Mouse (Mus musculus) T-helper 17 cell (primary cell): ENCODE results near the gene P2ry13.

Source experiments
- in situ Hi-C, 2 experiments: fragments of 300-600 bp; cut with MboI, MseI; formaldehyde crosslinking; loops; 1 replicate in 1 of 2; 2 replicates in 1 of 2; pipeline ENCODE4 v1.15.1; 2025; ENCODE audit warnings: high pct_unique_total_duplicates in 2 of 2

Gene P2ry13

GRCm38 (mm10) chr3:59203802-59204520 lies 6.7 kb downstream of the P2ry13 start:
- in situ Hi-C loops: loop anchor here (10.0 to 25.0 kb wide), 2 partner anchors 129 to 1408 kb away; no protein-coding TSS in a partner anchor

DNA sequence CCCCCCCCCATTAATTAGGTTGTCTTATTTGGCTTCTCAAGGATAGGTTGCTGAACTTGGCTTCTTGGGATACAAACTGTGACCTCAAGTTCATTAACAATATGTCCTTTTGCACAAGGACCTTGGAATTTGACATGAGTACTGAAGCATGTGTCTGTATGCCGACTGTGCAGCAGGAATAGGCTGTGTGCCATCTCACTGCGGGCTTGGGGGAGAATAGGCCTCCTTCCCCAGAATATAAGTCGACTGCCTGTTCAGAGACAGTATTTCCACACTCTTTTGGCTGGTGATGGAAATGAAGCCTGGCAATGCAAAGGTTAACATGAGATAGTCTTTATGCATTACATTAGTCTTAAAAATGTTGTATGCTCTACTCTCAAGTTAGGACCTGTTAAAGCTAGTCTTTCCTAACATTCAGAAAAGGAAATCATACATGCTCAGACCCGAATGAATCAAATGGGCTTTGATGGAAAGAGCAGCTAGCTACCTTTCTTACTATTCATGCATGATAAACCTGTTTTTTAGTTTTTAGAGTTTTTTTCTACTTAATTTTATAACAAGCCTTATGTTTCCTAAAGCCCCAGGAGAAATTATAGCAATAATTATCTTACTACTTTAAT lies 13.2 kb downstream of the P2ry13 start:
- in situ Hi-C loops: no loop called here

DNA sequence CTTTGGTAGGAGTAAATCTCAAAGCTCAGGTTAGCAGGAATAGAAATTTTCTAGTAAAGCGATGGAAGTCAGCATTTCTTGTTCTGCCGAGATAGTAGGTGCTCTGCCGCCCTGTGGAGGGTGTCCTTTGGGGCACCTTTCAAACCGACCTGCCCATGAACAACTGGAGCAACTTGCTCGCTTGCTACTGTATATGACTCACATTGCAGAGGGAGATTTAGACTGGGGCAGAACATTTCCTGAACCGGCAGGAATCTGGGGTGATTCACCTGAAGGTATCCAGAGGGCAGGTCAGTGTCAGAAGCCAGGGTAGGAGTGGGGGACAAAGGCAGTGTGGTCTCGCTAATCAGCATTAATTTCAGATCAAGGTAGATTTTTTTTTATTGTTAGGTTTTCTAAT lies 15.7 kb downstream of the P2ry13 start, which contains the start of gene Gpr87:
Gene Gpr87, minus strand, starts transcription at position 167 of the 400 bp plus-strand sequence.
- in situ Hi-C loops: no loop called here

DNA sequence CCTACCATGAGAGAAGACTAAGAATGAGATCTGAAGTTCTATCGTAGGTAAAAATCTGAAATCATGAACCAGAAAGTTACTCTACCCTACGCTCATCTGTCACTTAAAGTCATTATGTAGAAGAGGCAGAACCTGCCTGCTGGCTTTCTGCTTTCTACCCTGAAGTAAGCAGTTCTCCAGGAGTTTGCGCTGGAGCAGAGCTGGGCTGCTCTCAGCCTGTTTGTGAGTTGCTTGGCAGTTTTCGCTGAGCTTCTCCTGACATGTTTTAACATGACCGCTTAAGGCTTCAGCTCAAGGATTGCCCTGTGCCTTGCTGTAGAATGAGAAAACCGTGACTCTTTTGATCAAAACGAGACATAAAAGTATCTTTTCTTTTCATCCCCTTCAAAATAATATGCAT lies 16.6 kb downstream of the P2ry13 start:
- in situ Hi-C loops: no loop called here

DNA sequence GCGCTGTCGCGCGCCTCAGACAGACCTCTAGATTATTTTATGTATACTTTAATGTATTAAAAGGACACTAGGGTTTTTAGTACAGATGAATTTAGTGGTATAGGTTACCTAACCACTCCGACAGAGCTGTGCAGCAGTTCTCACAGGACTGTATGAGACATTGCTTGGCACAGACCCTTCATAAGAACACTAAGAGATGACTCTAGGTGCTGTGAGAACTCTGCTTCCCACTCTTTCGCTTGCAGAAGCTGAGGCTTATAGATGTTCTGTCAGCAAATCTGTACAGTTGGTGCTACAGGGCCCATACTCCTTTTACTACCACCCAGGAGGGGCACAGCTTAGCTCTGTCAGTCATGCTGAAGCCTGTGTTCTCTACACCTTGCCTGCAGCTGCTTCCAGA lies 19.0 kb downstream of the P2ry13 start:
- in situ Hi-C loops: no loop called here

- in situ Hi-C loops: loop anchor here in 1 of 2 experiments (10.0 kb wide), 1 partner anchor 557 kb away; no protein-coding TSS in a partner anchor
Observed at GRCm38 (mm10) chr3:59187336-59187735, 23.3 kb downstream of the P2ry13 start.

DNA sequence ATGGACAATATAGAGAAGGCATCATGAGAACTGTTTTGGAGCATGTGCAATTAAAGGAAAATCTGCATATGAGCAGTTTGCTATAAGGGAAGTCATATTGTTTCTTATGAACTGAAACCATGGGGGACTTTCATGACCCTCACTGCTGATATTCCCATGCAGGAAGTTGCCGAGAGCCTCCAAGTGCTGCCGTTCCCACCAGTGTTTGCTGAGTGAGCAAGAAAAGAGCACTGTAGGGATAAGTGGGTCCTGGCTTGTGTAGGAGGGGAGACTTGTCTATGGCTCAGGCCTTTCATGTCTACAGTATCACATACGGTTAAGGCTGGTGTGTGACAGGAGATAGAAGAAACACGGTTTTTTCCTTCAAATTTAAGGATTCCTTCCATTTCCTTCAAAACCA lies 25.0 kb downstream of the P2ry13 start:
- in situ Hi-C loops: loop anchor here in 1 of 2 experiments (10.0 kb wide), 1 partner anchor 559 kb away; no protein-coding TSS in a partner anchor

- in situ Hi-C loops: loop anchor here in 1 of 2 experiments (10.0 kb wide), 1 partner anchor 563 kb away; no protein-coding TSS in a partner anchor
Observed at GRCm38 (mm10) chr3:59182129-59182528, 28.6 kb downstream of the P2ry13 start.

DNA sequence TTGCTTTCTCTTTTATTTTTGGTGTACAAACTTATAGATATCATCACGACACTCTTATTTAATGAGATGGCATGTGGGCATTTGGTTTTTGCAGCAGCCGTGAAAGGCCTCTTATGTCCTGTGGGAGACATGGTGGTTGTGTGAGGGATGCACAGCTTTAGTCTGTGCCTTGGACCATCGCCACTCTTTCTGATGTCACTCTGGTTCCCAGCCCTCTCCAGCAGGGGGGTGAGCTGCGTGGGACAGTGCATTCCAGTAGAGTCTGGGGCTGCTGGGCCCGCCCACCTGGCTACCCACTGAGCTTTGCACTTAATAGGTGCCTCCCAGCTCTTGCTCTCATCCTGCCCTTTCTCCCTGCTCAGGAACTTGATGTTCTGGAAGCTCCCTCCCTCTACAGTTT lies 29.5 kb downstream of the P2ry13 start:
- in situ Hi-C loops: loop anchor here in 1 of 2 experiments (10.0 kb wide), 1 partner anchor 564 kb away; no protein-coding TSS in a partner anchor

DNA sequence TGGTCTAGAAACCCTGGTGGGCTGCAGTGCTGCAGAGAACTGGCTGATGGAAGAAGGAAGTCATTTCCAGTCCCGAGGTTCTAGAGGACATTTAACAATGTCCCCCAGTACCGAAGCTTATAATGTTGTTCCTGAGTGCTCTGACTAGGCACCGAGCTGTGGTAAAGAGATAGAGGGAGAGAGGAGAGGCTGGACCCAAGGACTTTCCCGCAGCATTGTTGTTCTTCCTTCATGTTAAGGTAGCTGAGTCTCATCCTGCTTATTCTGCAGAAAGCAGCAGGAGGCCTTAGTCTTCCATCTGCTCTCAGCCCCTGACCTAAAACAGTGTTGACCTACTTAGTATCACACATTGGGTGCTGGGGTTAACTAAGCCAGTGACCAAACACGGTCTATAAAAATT lies 33.8 kb downstream of the P2ry13 start:
- in situ Hi-C loops: loop anchor here in 1 of 2 experiments (10.0 kb wide), 1 partner anchor 568 kb away; no protein-coding TSS in a partner anchor

GRCm38 (mm10) chr3:59175234-59175633 lies 35.4 kb downstream of the P2ry13 start:
- in situ Hi-C loops: loop anchor here in 1 of 2 experiments (10.0 kb wide), 1 partner anchor 570 kb away; no protein-coding TSS in a partner anchor

GRCm38 (mm10) chr3:59174426-59175154 lies 36.1 kb downstream of the P2ry13 start:
- in situ Hi-C loops: loop anchor here (5.0 to 10.0 kb wide), 3 partner anchors 52 to 570 kb away; no protein-coding TSS in a partner anchor

GRCm38 (mm10) chr3:59169921-59170627 lies 40.6 kb downstream of the P2ry13 start:
- in situ Hi-C loops: loop anchor here (5.0 to 10.0 kb wide), 4 partner anchors 48 to 575 kb away; no protein-coding TSS in a partner anchor

GRCm38 (mm10) chr3:59169215-59169614 lies 41.5 kb downstream of the P2ry13 start:
- in situ Hi-C loops: loop anchor here in 1 of 2 experiments (5.0 kb wide), 1 partner anchor 378 kb away; no protein-coding TSS in a partner anchor

- in situ Hi-C loops: loop anchor here in 1 of 2 experiments (5.0 kb wide), 1 partner anchor 379 kb away; no protein-coding TSS in a partner anchor
Observed at GRCm38 (mm10) chr3:59168476-59168875, 42.2 kb downstream of the P2ry13 start.

DNA sequence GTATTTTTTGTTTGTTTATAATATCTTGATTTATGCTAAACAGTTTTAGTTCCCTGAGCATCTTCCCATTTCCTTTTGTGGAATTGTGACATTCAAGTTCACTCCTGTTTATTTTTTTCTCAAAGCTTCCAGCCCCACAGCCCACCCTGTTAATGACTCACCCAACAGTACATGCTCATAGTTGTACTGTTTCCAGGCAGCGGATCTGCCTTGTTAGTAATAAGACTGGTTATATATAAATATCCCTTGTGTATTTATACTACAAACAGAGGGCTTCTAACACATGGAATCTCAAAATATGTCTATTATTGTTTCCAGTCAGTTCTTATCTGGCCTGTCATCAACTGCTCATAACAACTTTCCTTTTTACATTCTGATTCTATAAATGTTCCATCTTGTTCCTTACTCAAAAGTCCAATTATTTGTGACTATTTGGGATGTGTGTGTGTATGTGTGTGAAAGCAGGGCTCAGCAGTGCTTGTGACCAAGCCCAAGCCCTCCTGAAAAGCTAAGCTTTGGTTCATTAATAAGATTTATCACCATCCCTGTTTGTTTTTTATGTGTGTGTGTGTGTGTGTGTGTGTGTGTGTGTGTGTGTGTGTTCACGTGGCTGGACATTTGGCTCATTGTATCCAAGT lies 43.1 kb downstream of the P2ry13 start:
- in situ Hi-C loops: loop anchor here in 1 of 2 experiments (5.0 kb wide), 1 partner anchor 380 kb away; no protein-coding TSS in a partner anchor

- in situ Hi-C loops: no loop called here
Observed at GRCm38 (mm10) chr3:59160465-59160864, 50.2 kb downstream of the P2ry13 start.
